Mouse (Mus musculus) forebrain, embryonic 10.5 days (tissue): ENCODE measurements at regions not wholly inside any gene's neighbourhood (a gene's known extent, or its start where the extent isn't known, plus 50 kb on each side); places are given as distances from the start of the nearest gene placed in this dataset.

Experiments used
- DNase-seq: peaks from one replicate; pipeline ENCODE4 v3.0.0-alpha.2; 2017; ENCODE audit warnings: low spot score; ENCODE audit errors: extremely low spot score
- H3K27ac ChIP-seq: fragments of 300-500 bp; sonication (generic); 2 replicates; pipeline ENCODE4 v1.5.1; 2016; ENCODE audit warnings: mild to moderate bottlenecking
- H3K27me3 ChIP-seq: fragments of 300-500 bp; sonication (generic); 2 replicates; pipeline ENCODE4 v1.6.1; 2016; ENCODE audit warnings: mild to moderate bottlenecking; ENCODE audit not compliant: poor library complexity, severe bottlenecking
- H3K36me3 ChIP-seq: fragments of 300-500 bp; sonication (generic); replicated peaks from 2 replicates; pipeline ENCODE4 v1.6.1; 2016; ENCODE audit warnings: mild to moderate bottlenecking, moderate library complexity
- H3K4me1 ChIP-seq: fragments of 300-500 bp; sonication (generic); 2 replicates; pipeline ENCODE4 v1.6.1; 2016
- H3K4me3 ChIP-seq: fragments of 300-500 bp; sonication (generic); 2 replicates; pipeline ENCODE4 v1.5.1; 2016; ENCODE audit warnings: mild to moderate bottlenecking, moderate library complexity
- H3K9me3 ChIP-seq: fragments of 300-500 bp; sonication (generic); 2 replicates; pipeline ENCODE4 v1.6.1; 2016; ENCODE audit warnings: mild to moderate bottlenecking, moderate library complexity
- WGBS: fragments of 180-500 bp; shearing (Covaris S2); methylation state at CpG from one replicate; pipeline ENCODE4 v1.1.7; 2016; 5-methylcytosine and 5-hydroxymethylcytosine counted together

DNA sequence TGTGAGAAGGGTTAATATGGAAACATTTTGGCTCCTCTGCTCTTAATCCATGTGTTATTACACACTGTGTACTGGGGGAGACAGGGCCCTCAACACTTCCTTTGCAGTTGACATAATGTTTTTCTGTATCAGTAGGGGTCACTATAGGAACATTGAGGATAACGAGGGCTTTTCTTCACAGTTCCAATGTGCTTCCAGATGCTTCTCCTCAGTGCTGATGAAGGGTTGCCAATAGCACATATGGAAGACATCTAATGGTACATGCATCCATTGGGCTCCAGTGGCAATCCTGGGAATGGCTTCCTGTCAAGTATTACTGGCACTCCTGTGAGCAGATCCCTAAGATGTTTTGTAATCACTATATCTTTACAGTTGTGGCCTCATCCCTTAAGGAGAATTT lies 62.1 kb downstream of the Naa11 start:
- 71% methylated on average over 1 of the region's 1 CpGs for WGBS

DNA sequence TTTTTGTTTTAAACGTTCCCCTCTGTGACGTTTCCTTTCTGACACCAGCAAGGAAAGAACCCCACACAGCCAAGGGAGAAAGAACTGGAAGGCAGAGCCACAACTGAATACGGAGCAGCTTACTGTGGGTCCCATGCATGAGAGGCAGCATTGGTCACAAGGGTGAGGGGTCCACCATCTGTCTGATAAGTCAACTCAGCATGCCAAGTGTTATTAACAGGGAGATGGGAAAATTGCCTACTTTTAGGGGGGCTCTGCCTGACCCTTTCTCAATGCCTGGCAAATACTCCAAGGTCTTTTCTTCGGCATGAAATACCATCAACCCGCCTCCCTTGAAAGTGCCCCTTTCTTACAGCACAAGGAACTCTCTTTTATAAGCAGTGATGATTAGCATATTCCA lies 66.3 kb downstream of the Naa11 start:
- no peaks in the 10 kb centered on the region for H3K27me3 ChIP-seq
- H3K27ac ChIP-seq: no peak overlapping the region
- H3K9me3 ChIP-seq: no peaks in the 10 kb centered on the region
- no peak for DNase-seq
- no peaks in the 10 kb centered on the region for H3K36me3 ChIP-seq
- H3K4me1 ChIP-seq: peaks cover 3% of the 10 kb centered on the region; the same call in 1 of the 2 replicates
- no peak overlapping the region for H3K4me3 ChIP-seq
- WGBS: 88% methylated on average over 5 of the region's 5 CpGs

More for the DNA sequence above, 62.1 kb downstream of the Naa11 start:
- no peaks in the 10 kb centered on the region for H3K36me3 ChIP-seq
- no peaks in the 10 kb centered on the region for H3K27me3 ChIP-seq
- H3K4me3 ChIP-seq: no peak overlapping the region
- 0 out of 2 replicates have a peak, but pooled peaks cover 3% of the 10 kb centered on the region for H3K4me1 ChIP-seq
- no peaks in the 10 kb centered on the region for H3K9me3 ChIP-seq
- no peak for DNase-seq
- H3K27ac ChIP-seq: no peak overlapping the region

DNA sequence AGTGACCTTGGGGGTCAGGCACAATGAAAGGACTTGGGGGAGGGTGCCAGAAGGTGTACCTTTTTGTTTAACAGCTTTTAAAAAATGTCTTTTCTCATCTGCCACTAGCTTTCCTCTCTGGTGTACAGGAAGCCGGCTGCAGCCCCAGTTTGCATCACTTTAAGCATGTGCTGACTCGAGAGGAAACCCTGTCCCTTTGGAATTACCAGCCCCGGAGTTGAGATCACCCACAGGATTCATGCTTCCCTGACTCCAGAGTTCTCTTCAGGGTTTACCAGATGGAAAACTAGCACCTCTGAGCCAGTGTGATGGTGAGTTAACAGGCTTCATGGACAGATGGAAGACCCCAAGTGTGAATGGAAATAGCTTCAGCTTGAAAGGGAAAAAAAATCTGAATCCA lies 68.3 kb downstream of the Naa11 start:
- H3K27me3 ChIP-seq: no peaks in the 10 kb centered on the region
- no peaks in the 10 kb centered on the region for H3K9me3 ChIP-seq
- WGBS: 71% methylated on average over 3 of the region's 3 CpGs
- peaks cover 3% of the 10 kb centered on the region; the same call in 1 of the 2 replicates for H3K4me1 ChIP-seq
- H3K36me3 ChIP-seq: no peaks in the 10 kb centered on the region
- H3K27ac ChIP-seq: no peak overlapping the region
- H3K4me3 ChIP-seq: no peak overlapping the region
- no peak for DNase-seq

DNA sequence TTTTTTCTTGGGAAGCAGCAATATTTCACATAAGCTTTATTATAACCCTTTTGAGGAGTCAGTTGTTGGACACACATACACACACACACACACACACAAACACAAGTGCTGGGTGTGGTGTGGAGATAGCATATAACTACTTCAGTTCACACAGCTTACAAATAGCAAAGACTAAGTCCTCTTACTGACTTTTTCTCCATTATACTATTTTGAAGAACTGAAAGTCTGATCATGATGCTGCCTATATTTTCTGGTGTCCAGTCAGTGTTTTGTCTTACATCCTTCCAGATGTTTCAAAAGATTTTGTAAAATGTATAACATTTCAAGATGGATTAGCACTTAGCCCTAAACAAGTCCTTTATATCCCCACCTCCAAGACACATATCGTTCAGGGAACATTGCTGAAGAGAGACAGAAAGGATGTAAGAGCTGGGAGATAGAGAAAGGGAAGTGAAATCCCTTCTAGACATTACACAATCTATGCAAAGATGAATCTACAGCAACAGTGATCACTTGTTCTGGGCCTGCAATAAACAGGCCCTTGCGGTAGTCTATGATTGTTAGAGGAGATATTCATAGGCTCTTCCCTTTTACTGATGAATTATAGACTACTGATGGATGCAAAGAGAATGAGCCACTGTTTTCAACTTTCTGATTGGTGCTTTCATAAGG lies 72.2 kb downstream of the Naa11 start:
- WGBS: 97% methylated on average over 2 of the region's 2 CpGs
- H3K9me3 ChIP-seq: no peaks in the 10 kb centered on the region
- DNase-seq: no peak
- H3K36me3 ChIP-seq: no peaks in the 10 kb centered on the region
- no peak overlapping the region for H3K4me3 ChIP-seq
- H3K4me1 ChIP-seq: peaks cover 3% of the 10 kb centered on the region; the same call in 1 of the 2 replicates
- no peaks in the 10 kb centered on the region for H3K27me3 ChIP-seq
- H3K27ac ChIP-seq: no peak overlapping the region

DNA sequence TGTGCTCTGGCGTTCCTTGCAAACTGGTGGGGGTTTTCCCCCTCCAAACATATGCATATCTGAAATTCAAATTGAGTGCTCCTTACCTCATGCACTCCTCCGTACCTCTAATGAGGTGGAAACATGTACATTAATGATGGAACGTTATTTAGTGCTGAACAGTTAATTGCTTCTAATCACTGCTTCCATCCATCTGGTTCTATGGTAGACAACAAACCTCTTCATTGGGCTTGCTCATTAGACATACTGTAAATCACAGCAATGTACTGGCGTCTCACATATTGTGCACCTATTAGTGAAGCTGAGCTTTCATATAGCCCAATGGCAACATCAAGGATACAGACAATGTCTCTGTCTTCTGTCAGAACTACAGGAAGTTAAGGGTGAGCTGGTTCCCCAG lies 85.3 kb downstream of the Naa11 start:
- no peak for DNase-seq
- peaks cover under 1% of the 10 kb centered on the region; the same call in 1 of the 2 replicates for H3K4me1 ChIP-seq
- 92% methylated on average over 4 of the region's 4 CpGs for WGBS

DNA sequence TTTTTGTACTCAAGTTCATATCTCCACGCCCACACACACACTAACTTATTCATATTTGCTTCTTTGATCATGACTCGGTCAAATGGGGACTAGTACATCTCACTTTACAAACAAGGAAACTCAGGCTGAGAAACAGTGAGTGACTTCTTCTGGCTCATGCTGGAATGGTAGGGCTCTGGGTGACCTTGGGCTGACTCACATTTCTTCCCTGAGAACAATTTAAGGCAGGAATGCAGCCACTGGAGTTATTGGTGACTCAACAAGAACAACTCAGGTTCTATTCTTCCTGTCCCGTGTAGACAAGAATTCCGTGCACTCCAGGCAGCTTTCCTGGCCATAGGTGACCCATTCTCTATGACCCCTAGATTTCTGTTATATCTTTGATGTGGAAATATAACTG lies 87.3 kb downstream of the Naa11 start:
- no peaks in the 10 kb centered on the region for H3K9me3 ChIP-seq
- H3K4me3 ChIP-seq: no peak overlapping the region
- 83% methylated on average over 4 of the region's 4 CpGs for WGBS
- no peaks in the 10 kb centered on the region for H3K27me3 ChIP-seq
- peaks cover 12% of the 10 kb centered on the region for H3K4me1 ChIP-seq
- no peaks in the 10 kb centered on the region for H3K36me3 ChIP-seq
- DNase-seq: no peak
- no peak overlapping the region for H3K27ac ChIP-seq

More for the DNA sequence above, 85.3 kb downstream of the Naa11 start:
- Histone ChIP-seq H3K27me3 (no peaks in the 10 kb centered on the region), H3K27ac (no peak overlapping the region), H3K4me3 (no peak overlapping the region), H3K9me3 (no peaks in the 10 kb centered on the region), H3K36me3 (no peaks in the 10 kb centered on the region)

DNA sequence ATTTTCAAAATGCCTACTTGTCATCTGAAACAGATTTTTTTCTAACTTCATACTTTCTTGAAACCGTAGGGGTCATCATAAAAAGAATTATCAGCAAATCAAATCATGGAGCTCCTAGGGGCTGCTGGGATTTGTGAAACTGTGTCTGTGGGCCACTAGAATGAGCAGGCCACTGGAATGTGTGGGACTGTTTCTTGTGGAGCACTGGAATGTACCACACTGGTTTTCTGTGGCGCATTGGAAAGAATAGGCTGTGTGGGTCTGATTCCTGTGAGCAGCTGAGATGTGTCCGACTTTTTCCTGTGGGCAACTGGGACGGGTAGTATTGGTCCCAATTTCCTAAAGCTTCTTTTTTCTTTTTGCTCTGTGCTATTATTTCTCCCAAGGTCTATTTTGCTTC lies 90.6 kb downstream of the Naa11 start:
- whole genome bisulfite sequencing: 86% methylated on average over 4 of the region's 4 CpGs
- Histone ChIP-seq H3K4me1 (peaks cover 20% of the 10 kb centered on the region), H3K4me3 (no peak overlapping the region), H3K9me3 (no peaks in the 10 kb centered on the region), H3K27me3 (no peaks in the 10 kb centered on the region), H3K27ac (no peak overlapping the region), H3K36me3 (no peaks in the 10 kb centered on the region)
- no peak for DNase-seq

DNA sequence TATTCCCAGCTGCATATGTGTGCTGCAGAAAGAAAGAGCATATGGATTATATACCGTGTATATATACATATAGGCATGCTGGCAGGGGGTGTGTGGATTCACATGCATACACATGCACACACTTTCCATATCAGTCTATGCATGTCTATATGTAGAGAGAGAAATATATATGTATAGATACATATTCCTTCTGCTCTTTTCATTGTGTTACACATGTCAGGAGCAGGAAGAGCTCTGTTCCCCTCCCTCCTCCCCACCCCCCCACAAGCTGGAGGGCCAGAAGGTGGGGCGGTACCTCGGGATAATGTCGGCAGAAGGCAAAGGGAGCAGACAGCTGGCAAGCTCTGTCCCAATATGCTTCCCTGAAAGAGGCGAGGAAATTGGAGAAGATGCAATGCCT lies 91.3 kb downstream of the Naa11 start:
- Histone ChIP-seq H3K27me3 (no peaks in the 10 kb centered on the region), H3K4me3 (no peak overlapping the region), H3K9me3 (no peaks in the 10 kb centered on the region), H3K27ac (no peak overlapping the region), H3K36me3 (no peaks in the 10 kb centered on the region), H3K4me1 (peaks cover 20% of the 10 kb centered on the region)
- DNase-seq: no peak
- WGBS: 76% methylated on average over 5 of the region's 5 CpGs

DNA sequence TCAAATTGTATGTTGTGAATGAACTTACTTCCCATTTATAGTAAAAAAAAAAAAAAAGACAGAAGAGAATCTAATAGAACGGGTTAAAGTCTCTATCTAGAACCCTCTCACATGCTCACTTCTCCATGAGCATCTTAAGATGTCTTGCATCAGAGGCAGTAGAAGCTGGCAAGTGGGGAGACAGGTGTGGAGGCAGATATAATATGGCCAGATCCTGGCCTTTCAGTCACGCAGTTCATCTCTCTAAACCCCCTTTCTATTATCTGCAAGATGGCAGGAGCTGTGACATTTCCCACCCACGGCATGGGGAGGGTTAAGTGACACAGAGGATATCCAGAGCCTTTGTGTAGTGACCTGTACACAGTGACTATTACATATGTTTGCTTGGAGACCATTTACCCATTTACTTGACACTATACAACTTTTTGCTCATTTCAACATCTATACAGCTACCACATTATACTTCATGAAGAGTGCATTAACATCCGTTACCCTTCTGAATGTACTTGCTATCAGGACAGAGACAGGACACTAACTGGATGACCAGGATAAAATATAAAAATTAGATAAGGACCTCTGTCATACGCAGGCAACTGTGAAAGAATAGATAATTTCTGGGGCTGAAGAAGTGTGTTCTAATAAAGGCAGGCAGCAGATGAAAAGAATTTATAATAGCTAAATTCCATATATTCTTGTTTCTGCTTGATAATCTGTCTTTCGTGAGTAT lies 91.9 kb downstream of the Naa11 start:
- Histone ChIP-seq H3K27ac (no peak overlapping the region), H3K4me3 (no peak overlapping the region), H3K4me1 (peaks cover 26% of the 10 kb centered on the region), H3K27me3 (no peaks in the 10 kb centered on the region), H3K36me3 (no peaks in the 10 kb centered on the region), H3K9me3 (no peaks in the 10 kb centered on the region)
- 77% methylated on average over 6 of the region's 6 CpGs for WGBS
- DNase-seq: no peak

DNA sequence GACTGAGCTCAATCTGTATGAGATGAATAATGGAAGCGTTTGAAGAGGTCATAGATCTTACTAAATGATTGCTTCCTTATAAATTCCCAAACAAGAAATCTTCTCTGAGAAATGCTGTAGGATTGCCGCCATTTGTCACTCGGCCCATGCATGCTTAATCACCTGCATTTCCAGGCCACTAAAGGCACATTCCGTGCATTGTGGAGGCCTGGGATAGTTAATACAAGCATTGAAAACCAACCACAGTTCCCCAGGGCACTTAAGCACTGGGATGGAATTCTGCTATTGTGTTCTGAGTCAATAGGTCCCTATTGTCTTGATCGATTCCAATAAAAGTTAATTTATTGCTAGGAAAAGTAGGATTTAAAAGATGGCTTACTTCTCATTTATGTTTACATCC lies 92.5 kb downstream of the Naa11 start:
- Histone ChIP-seq H3K27ac (no peak overlapping the region), H3K27me3 (no peaks in the 10 kb centered on the region), H3K4me3 (no peak overlapping the region), H3K4me1 (peaks cover 26% of the 10 kb centered on the region), H3K9me3 (no peaks in the 10 kb centered on the region), H3K36me3 (no peaks in the 10 kb centered on the region)
- WGBS: 28% methylated on average over 5 of the region's 5 CpGs
- no peak for DNase-seq

DNA sequence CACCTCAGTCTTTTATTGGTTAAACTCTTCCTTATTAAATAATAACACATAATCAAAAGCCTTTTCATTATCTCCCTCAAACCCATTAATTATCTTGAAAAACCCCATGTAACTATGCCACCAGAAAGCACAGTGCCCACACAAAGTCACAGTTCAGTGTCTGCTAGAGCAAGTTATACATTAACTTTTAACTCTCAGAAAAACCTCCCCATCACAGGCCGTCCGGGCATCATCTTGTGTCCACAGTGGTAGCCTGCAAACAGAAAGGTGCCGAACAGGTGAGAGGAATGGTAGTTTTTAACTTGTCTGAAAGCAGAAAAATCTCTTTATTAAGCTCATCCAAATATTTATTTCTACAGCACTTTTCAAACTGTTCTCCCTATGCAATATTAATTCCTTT lies 96.0 kb downstream of the Naa11 start:
- no peak for DNase-seq
- H3K9me3 ChIP-seq: no peaks in the 10 kb centered on the region
- WGBS: 90% methylated on average over 3 of the region's 3 CpGs
- no peak overlapping the region for H3K4me3 ChIP-seq
- H3K27me3 ChIP-seq: 0 out of 2 replicates have a peak, but pooled peaks cover 3% of the 10 kb centered on the region
- H3K4me1 ChIP-seq: peaks cover 26% of the 10 kb centered on the region
- no peak overlapping the region for H3K27ac ChIP-seq
- no peaks in the 10 kb centered on the region for H3K36me3 ChIP-seq

DNA sequence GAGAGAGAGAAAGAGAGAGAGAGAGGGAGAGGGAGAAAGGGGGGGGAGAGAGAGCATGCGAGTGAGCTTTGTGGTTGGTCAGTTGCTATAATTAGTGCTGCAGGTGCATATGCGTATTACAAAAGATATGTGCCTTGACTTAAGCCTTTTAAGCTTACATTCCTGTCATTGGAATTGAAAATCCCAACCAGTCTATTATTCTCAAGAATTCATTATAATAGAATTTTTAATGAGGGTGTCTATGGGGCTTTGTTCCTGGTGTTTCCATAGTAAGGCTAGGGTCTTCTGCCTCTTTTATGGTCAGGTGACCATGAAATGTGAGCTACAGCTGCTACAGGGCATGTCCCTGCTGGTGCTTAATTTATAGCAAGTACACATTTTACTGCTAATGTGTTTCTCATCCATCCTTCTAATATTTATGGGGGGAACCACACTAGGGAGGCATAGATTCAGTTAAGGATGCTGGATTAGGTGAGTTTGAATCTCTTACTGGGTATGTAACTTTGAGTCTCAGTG lies 102.0 kb downstream of the Naa11 start:
- Histone ChIP-seq H3K36me3 (no peaks in the 10 kb centered on the region), H3K9me3 (no peaks in the 10 kb centered on the region), H3K27me3 (0 out of 2 replicates have a peak, but pooled peaks cover 3% of the 10 kb centered on the region), H3K27ac (no peak overlapping the region), H3K4me3 (no peak overlapping the region), H3K4me1 (peaks cover 23% of the 10 kb centered on the region)
- WGBS: 40% methylated on average over 2 of the region's 2 CpGs
- DNase-seq: no peak
